Mouse (Mus musculus) forebrain, postnatal 0 days (tissue): Measurements from ENCODE around the gene Hmgcs2. TPM values are rescaled to one million over a fixed set of nuclear protein-coding genes. Genes with fewer than 3 reads are reported as not detected.
A peak's percentile ranks its signal among the peaks of the same experiment; 100 is the strongest.

Experiments used
- ATAC-seq: fragments of 200-750 bp; cut with Nextera tagmentation; 2 replicates; pipeline ENCODE4 v1.8.0; 2017; ENCODE audit warnings: mild to moderate bottlenecking, moderate library complexity
- DNase-seq: peaks from one replicate; pipeline ENCODE4 v3.0.0-alpha.2; 2015
- H3K27ac ChIP-seq: fragments of 300-500 bp; sonication (generic); 2 replicates; pipeline ENCODE4 v1.5.1; 2014; ENCODE audit warnings: low read depth, mild to moderate bottlenecking, antibody characterized with exemption, low read length, moderate library complexity, mixed read lengths
- H3K27me3 ChIP-seq: fragments of 300-500 bp; sonication (generic); 2 replicates; pipeline ENCODE4 v1.6.1; 2014; ENCODE audit warnings: mild to moderate bottlenecking, low read length, mixed read lengths; ENCODE audit not compliant: insufficient read depth
- H3K36me3 ChIP-seq: fragments of 300-500 bp; sonication (generic); 2 replicates; pipeline ENCODE4 v1.6.1; 2014; ENCODE audit warnings: mild to moderate bottlenecking, moderate library complexity; ENCODE audit not compliant: insufficient read depth
- H3K4me1 ChIP-seq: fragments of 300-500 bp; sonication (generic); 2 replicates; pipeline ENCODE4 v1.6.1; 2014; ENCODE audit warnings: antibody characterized with exemption; ENCODE audit not compliant: insufficient read depth
- H3K4me2 ChIP-seq: fragments of 300-500 bp; sonication (generic); 2 replicates; pipeline ENCODE4 v1.6.1; 2014; ENCODE audit warnings: low read depth, mild to moderate bottlenecking, moderate library complexity
- H3K4me3 ChIP-seq: fragments of 300-500 bp; sonication (generic); 2 replicates; pipeline ENCODE4 v1.5.1; 2014; ENCODE audit warnings: low read depth, low read length, mixed read lengths
- H3K9ac ChIP-seq: fragments of 300-500 bp; sonication (generic); 2 replicates; pipeline ENCODE4 v1.6.1; 2014; ENCODE audit warnings: mild to moderate bottlenecking
- H3K9me3 ChIP-seq: fragments of 300-500 bp; sonication (generic); 2 replicates; pipeline ENCODE4 v1.6.1; 2016; ENCODE audit warnings: low read length
- CTCF ChIP-seq: sonication (generic); IDR thresholded peaks from 2 replicates; pipeline ENCODE4 v1.5.1; 2016; ENCODE audit warnings: antibody characterized with exemption, control low read depth, low read depth
- WGBS: fragments of 180-500 bp; shearing (Covaris S2); extraction: QIAGEN DNeasy Blood & Tissue Kit; methylation state at CpG from one replicate; pipeline ENCODE4 v1.1.7; 2014; 5-methylcytosine and 5-hydroxymethylcytosine counted together
- polyA plus RNA-seq: library from polyadenylated mRNA; unstranded; fragments of >200 nt; fragmentation: Nextera tagmentation; extraction: Ambion mirVana; gene quantifications from 2 replicates; pipeline ENCODE4 v1.2.1, GENCODE M21; 2015
- total RNA-seq: library from RNA; depleted of rRNA; stranded (reverse); fragments of >200 nt; gene quantifications from 2 replicates; pipeline ENCODE4 v1.2.3, GENCODE M21; 2014

The Hmgcs2 gene
- total and polyA plus RNA-seq, 2 experiments from 2014 or later, result 26.9 to 33.6 TPM

DNA sequence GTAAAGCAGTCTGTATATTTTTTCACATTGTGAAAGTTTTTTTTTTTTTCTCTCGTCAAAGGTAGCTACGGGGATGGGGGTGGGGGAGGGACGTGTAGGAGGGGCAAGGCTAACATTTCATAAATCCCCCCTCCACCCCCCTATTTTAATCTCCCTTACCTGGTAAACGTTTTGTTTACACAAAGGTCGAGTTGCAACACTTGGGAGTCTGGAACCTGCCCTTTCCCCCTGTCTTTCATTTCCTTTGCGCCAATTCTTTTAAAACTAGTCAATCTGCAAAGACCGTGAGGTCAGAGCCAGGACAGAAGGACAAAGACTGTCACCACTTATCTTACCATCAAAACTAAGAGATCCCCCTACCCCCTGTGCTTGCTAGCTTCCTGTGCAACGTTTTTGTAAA is 34.3 kb upstream of the Hmgcs2 start:
- DNase-seq (no peak), ATAC-seq (no peak)
- Histone ChIP-seq H3K36me3 (no peaks in the 10 kb centered on the region), H3K9me3 (no peaks in the 10 kb centered on the region), H3K27ac (no peak overlapping the region), H3K4me2 (no peak overlapping the region), H3K27me3 (no peaks in the 10 kb centered on the region), H3K4me3 (no peak overlapping the region), H3K4me1 (no peaks in the 10 kb centered on the region), H3K9ac (no peak overlapping the region)
- WGBS, result 12% methylated on average over 8 of the region's 8 CpGs
- no peak for TF ChIP-seq CTCF

DNA sequence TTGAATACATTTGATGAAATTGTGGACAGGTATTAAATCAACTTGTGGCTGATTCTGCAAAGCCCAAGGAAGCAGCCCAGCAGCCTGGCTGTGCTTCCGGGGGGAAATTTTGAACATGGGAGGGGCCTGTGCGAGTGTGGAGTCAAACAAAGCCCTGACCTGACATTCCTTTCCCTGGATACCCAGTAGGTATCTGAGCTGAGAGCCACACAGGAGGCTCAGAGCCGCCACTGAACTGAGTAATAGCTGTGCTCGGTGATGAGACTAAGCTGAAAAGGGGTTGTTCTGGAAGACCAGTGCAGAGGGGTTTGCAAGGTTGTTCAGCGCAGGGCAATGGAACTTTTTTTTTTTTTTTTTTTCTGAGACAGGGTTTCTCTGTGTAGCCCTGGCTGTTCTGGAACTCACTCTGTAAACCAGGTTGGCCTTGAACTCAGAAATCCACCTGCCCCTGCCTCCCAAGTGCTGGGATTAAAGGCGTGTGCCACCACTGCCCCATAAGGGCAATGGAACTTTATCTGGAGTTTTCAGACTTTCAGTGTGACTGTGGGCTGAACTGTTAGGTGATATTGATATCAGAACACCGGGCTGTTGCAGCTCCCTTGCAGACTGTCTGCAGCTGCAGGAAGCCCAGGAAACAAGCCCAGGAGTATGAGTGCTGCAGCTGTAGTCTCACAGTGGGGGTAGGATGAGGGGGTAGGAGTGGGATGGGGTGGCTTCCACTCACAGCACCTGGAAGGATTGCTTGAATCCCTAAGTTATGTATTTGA is 33.1 kb upstream of the Hmgcs2 start:
- no peaks in the 10 kb centered on the region for H3K36me3 ChIP-seq
- no peak overlapping the region for H3K9ac ChIP-seq
- no peak for TF ChIP-seq CTCF
- ATAC-seq, result no peak
- no peak overlapping the region for H3K4me3 ChIP-seq
- H3K4me2 ChIP-seq, result no peak overlapping the region
- H3K9me3 ChIP-seq, result no peaks in the 10 kb centered on the region
- DNase-seq, result no peak
- H3K27ac ChIP-seq, result no peak overlapping the region
- 38% methylated on average over 7 of the region's 7 CpGs for WGBS
- no peaks in the 10 kb centered on the region for H3K4me1 ChIP-seq
- no peaks in the 10 kb centered on the region for H3K27me3 ChIP-seq

DNA sequence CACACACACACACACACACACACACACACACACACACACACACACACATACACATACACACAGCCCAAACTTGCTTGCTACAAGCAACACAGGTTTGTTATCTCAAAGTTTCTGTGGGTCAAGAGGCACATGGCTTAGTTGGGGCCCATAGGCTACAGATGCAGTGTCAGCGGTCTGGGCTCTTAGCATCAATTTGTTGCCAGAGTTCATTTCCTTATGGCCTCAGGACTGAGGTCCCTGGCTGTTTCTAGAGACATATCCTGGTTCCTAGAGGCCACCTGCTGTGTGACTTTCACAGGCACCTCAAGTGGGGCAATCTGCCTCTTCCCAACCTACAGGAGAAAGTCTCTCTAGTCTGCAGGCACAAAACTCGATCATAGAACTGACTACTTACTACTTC is 30.9 kb upstream of the Hmgcs2 start:
- ATAC-seq (no peak), DNase-seq (no peak)
- no peaks in the 10 kb centered on the region for H3K4me1 ChIP-seq
- H3K4me3 ChIP-seq, result no peak overlapping the region
- no peak for TF ChIP-seq CTCF
- H3K27me3 ChIP-seq, result no peaks in the 10 kb centered on the region
- no peak overlapping the region for H3K9ac ChIP-seq
- no peaks in the 10 kb centered on the region for H3K9me3 ChIP-seq
- H3K36me3 ChIP-seq, result no peaks in the 10 kb centered on the region
- H3K27ac ChIP-seq, result no peak overlapping the region
- H3K4me2 ChIP-seq, result no peak overlapping the region
- 94% methylated on average over 2 of the region's 2 CpGs for WGBS

DNA sequence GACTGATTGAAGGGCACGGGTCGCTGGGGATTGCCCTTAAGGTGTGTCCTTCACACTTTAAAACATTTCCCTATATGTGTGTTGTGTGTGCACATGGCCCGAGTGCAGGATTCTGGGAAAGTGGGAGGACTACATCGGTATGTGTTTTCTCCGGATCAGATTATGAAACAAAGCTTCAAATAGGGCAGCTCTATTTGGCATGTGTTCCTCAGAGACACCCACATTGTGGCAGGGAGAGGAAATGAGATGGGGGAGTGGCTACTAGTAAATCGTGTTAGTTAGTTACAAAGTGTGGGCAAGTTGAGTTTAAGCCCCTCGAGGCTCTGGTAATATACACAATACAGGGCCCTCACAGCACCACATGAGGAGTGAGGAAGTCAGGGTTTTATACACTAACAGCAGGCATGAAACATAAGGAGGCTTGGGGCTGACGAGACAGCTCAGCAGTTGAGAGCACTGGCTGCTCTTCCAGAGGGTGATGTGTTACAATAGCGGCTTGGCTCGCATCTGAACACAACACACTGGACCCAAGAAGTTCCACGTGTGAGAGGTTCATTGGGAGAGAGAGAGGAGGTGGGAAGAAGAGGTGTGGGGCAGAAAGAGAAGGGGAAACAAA is 30.3 kb upstream of the Hmgcs2 start:
- TF ChIP-seq CTCF, result no peak
- H3K4me3 ChIP-seq, result no peak overlapping the region
- H3K27ac ChIP-seq, result no peak overlapping the region
- no peaks in the 10 kb centered on the region for H3K4me1 ChIP-seq
- no peaks in the 10 kb centered on the region for H3K27me3 ChIP-seq
- no peak for DNase-seq
- H3K9me3 ChIP-seq, result no peaks in the 10 kb centered on the region
- no peaks in the 10 kb centered on the region for H3K36me3 ChIP-seq
- ATAC-seq, result peak; percentile 51; the same call in 1 of the 2 replicates
- no peak overlapping the region for H3K9ac ChIP-seq
- 76% methylated on average over 11 of the region's 11 CpGs for WGBS
- H3K4me2 ChIP-seq, result no peak overlapping the region

DNA sequence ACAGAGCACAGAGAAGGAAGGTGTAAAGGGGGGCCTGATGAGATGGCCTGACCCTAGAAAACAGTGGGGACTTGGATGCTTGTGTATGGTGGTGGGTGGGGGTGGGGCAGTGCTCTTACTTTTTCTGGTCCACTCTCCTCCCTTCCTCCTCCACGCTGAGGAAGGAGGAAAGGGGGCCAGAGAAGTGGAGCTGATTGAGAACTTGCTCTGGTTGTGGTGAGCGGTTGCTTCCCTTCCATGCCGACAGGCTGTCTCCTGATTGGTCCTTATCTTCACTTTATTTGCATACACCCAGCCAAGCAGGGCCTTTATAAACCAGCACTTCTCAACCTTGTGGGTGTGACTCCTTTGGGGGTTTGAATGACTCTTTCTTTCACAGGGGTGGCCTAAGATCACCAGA is 26.2 kb upstream of the Hmgcs2 start:
- Histone ChIP-seq H3K27me3 (no peaks in the 10 kb centered on the region), H3K27ac (no peak overlapping the region), H3K9me3 (no peaks in the 10 kb centered on the region), H3K4me2 (no peak overlapping the region), H3K4me1 (no peaks in the 10 kb centered on the region), H3K9ac (no peak overlapping the region), H3K36me3 (no peaks in the 10 kb centered on the region), H3K4me3 (no peak overlapping the region)
- DNase-seq, result no peak
- no peak for ATAC-seq
- no peak for TF ChIP-seq CTCF
- 92% methylated on average over 2 of the region's 3 CpGs for WGBS

DNA sequence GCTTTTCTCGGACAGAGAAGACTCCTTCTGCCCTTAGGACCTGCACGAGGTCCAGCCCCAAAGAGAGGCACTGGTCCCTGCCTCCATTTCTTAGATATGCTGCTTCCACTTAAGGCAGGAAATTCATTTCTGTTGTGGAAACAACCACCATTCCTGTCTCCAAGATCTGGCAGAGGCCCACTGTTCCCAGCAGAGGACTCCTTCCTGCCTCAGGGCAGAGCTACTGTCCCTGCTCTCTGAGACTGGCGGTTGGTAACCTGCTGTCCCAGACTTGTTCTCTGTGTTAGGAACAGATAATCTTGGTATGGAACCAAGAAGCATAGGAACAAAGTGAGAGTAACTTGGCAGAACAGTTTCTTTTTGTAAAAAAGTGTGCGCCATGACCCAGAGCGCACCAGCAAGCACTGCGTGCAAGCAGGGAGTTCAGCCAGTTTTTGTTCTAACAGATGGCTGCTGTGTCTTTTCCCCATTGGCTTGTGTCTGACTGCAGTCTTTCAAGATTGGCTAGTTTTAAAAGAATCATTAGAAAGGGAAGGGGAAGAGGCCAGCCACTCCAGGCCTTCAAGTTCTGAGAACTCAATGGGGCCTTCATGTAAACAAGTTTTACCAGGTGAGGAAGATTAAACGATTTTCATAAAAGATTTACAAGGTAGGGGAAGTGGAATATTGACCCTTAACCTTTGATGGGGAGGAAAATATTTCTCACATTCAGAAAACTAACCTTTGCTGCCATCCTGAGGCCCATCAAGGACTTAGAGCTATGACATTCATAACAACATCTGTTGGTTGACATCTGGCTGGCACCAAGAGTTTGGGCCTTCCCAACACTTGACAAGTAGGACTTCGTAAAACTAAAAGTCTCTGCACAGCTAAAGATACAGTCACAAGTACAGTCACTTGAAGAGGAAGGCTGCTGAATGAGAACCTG is 25.3 kb upstream of the Hmgcs2 start:
- no peak overlapping the region for H3K4me2 ChIP-seq
- ATAC-seq (peak; percentile 29; the same call in 1 of the 2 replicates), DNase-seq (no peak)
- H3K27ac ChIP-seq, result no peak overlapping the region
- no peaks in the 10 kb centered on the region for H3K9me3 ChIP-seq
- H3K9ac ChIP-seq, result no peak overlapping the region
- 78% methylated on average over 8 of the region's 8 CpGs for WGBS
- no peaks in the 10 kb centered on the region for H3K36me3 ChIP-seq
- TF ChIP-seq CTCF, result no peak
- no peak overlapping the region for H3K4me3 ChIP-seq
- no peaks in the 10 kb centered on the region for H3K4me1 ChIP-seq
- H3K27me3 ChIP-seq, result no peaks in the 10 kb centered on the region
